Mouse (Mus musculus) kidney, adult 9 months (tissue): Measurements from ENCODE around the gene Rab19.
"Not testable (repeated sequence)": the region's sequence is repeated elsewhere in the genome, so short reads cannot be mapped to it uniquely, and the experiment has no call there.

Experiments used
- DNase-seq: peaks from one replicate; pipeline ENCODE4 v3.0.0; 2022

Gene Rab19

DNA sequence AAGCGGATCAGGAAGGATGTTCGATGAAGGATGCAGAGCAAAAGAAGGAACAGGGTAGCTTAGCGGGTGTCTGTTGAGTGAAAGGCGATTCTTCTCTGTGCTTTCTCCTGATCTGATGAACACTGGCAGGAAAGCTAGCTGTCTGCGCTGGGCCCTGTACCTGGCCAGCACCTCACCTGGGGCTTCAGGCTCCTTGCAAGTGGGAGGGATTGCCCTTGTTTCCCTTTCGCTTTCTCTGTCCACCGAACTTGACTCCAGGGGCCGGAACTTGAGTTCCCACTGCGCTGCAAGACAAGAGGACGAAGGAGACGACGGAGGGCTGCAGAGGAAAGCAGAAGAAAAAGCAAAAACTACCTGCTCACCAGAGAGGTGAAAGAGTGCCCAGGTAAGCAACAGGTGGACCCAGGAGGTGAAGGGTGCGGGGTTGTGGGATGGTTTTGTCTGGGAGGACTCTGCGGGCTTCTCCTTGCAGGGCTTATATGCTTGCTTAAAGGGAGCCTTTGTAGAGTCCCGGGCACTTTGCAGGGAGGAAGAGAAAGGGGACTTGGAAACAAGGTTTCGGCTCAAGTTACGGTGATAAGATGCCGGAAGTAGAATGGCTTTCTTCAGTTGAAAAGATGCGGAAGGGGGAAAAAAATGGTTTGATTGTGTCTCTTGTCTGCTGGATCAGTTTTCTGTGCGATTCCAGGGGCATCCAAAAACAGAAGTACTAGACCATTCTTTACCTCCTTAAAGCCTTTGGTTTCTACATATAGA lies at the start of gene Rab19:
Gene Rab19, plus strand, starts transcription at position 51 of the 756 bp plus-strand sequence.
- peak; percentile 61 for DNase-seq

DNA sequence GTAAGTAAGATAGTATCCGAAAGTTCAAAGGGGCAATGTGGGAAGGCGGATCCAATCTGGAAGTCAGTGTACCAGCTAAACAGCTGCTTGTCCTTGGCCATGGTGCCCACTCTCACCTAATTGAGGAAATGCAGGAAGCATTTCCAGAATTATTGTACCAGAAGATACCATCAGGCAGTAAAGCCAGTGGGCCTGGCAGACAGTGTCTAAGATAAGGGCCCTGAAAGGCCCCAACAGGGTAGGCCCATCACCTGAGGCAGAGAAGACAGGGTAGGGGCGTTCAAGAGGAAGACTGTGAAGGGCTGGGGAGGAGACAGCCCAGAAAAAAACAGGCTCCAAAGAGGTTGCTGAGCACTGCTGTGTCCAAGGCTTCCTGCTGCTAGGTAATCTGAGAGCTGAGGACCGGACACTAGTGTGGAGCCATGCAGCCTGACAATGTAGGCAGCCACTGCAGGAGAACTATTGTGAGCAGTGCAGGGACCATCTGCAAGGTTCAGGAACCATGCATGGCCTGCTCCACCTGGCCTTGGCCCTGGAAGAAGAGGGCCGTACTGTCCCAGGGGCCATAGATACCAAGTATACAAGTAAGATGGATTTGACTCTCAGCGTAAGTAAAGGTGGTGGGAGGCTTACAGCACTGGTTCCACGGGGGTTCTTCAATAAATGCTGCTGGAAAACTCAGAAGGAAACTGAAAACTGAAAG lies 48.8 kb upstream of the Rab19 start:
- DNase-seq, result no peak

DNA sequence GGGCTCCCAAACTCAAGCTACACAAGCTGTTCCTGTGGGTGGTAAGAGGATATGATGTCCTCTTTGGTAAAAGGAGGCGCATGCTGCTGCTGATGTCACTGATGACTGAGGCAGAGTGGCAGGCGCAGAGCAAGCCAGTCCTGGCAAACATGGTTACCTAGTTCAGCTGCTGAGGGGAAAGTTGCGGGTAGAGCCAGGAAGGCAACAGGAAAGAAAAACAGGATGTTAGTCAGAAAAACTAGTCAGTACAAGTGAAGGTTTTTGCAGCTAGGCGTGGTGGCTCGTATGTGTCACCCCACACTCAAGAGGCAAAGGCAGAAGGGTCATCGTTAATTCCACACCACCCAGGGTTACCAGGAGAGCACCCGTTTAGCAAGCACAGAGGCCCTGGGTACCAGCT lies 46.8 kb upstream of the Rab19 start:
- DNase-seq, result no peak

DNA sequence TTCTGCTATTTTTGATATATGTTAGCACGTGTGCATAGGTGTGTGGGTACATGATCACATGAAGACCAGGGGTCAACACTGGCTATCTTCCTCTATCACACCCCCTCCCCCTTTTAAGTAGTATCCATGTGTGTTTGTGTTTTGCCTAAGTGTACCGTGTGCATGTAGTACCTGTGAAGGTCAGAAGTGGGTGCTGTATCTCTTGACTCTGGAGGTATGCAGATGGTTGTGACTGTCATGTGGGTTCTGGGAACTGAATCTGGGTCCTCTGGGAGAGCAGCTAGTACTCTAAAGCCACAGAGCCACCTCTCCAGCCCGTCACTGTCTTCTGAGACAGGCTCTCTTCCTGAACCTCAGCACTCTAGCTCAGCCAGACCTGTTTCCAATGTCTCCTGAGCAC lies 46.1 kb upstream of the Rab19 start:
- DNase-seq, result no peak

DNA sequence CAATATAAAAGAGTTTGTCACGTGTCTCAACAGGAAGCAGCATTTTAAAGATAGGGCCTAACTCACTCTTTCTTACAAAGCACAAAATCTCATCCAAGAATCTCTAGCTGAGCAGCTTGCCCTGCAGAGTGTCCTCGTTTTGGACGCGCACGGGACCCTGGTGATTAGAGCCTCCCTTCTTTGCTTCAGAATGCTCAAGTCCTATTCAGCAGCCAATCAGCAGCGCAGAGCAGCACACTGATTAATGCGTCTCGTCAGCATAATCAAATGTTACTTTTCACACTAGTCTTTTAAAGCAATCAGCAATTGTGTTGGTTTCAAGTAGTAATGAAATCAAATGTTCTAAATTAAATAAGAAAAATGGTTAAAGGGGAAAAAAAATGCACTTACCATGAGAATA lies 42.6 kb upstream of the Rab19 start:
- DNase-seq, result no peak

DNA sequence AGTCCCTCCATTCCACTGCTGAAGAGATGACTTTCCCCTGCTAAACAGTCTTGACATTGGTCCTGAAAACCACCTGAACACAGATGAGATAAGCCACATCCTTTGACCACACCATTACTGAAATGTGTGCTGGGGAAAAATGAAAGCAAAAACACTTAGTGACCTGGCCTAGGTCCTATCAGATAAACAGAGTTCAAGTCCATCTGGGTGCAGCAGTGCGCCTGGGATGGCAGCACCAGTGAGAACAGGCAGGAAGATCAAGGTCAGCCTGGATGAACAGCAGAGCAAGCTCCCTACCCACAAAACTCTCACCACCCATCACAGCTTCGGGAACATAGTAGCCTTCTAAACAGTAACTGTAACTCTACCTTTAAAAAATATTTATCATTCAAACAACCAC lies 39.2 kb upstream of the Rab19 start:
- DNase-seq, result peak; percentile 46

DNA sequence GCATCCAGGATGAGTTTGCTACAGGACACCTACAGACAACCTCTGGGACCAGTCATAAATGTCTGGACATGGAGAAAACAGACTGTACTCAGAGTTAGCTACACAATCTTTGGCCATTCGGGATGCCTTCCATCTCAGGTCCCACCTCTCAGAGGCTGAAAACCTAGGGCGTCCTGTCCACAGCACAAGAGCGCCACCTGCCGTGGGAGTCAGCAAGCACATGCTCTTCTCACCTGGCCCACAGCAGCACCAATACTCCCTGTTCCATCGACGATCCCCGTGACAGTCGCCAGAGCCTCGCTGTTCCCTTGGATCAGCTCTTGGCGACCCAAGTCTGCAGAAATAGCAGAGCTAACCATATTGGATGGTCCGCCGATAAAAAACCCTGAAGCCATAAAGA lies 37.0 kb upstream of the Rab19 start:
- peak; percentile 80 for DNase-seq

DNA sequence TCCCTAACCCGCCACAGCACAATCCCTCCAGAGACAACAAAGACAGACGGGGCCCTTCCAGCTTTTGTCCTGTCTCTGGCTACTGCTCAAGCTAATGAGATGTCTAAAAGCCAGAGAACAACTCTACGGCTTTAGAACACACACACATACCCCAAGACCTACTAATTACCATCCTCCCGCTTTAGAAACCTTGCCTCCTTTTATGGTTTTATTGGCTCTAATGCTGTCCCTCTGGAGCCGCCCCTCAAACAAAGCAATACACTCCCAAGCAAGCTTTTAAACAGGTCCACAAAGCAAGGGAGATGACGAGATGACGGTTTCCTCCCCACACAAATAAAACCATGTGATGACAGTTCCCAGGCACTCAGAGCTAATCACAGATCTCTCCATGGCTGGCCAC lies 35.5 kb upstream of the Rab19 start:
- no peak for DNase-seq

DNA sequence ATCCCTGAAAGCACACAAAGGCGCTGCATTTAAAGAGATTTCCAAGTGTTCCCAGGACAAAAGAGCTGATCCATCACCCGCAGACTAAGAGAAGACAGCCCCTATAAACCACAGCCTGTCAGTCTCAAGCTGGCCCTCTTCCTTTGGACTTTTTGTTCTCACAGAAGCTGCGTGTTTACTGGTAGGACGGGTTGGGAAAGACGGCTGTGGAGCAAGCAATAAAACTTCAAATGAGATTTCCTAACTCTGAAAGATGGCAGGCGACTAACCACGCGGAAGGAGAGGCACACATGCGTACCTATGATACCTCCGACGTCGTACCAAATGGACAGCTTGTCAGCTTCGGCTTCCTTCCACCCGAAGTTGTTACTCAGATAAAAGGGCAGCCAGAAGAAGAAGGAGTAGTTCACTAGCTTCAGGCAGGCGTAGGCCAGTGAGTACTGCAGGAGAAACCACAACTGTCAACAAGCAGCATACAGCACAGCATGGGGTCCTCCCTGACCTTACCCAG lies 33.9 kb upstream of the Rab19 start:
- no peak for DNase-seq

DNA sequence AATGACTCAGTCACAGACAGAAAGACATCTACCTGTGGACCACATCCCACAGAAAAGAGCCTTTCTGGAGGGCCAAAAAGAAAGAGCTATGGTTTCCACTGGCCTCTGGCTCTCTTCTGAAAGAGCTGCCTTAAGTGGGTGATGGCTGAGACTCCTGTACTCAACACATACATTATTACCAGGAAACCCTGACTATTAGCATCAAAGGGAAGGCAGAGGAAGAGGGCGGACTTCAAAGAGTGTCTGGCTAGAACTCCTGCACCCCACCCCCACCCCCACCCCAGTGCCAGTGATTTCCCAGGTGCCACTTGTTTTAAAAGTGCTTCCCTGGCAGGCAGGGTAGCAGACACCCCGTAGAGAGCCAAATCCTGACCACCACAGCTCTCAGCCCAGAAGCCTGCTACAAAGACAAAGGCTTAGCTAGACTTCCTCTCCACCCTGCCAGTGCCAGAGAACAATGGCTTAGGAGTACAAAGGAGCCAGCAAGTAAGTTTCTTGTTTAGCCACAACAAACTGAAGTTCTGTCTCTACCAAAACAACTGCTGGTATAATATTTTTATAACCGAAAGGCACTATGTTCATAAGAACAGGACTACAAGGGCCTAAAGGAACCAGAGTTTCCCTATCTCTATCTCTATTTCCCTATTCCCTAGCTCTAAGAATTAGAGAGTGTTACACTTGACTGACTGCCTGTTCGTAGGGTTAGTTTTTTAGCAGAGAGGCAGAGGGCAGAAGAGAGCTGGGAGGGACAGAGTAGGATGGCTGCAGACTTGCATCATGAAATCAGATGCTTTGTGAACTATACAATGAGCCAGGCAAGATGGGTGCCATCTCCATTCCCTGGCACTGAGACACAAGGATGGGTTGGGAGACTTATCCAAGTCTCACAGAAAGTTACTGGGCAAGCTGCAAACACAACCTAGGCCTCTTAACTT lies 32.8 kb upstream of the Rab19 start:
- DNase-seq, result no peak

DNA sequence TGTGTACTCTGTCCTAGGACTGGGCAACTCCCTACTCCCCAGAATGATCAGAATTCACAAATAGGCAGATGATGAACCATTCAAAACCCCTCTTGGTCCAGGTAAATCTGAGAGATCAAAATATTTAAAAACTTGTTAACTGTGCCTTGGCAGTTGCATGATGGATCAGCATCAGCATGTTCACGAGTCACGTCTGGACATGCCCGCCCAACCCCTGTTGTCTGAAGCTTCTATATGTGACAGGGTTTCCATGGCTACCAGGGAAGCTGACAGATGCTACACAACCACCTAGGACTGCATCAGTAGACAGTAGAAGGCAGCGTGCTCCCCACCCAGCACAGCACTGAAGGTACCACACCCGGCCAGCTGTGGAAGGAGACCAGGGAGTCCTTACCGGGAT lies 32.0 kb upstream of the Rab19 start:
- DNase-seq, result no peak

DNA sequence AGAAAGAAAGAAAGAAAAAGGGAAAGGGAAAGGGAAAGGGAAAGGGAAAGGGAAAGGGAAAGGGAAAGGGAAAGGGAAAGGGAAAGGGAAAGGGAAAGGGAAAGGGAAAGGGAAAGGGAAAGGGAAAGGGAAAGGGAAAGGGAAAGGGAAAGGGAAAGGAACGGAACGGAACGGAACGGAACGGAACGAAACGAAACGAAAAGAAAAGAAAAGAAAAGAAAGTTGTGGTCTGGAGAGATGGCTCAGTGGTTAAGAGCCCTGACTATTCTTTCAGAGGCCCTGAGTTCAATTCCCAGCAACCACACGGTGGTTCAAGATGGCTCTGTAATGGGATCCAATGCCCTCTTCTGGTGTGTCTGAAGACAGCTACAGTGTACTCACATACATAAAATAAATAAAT lies 21.8 kb upstream of the Rab19 start:
- not testable (repeated sequence) for DNase-seq

DNA sequence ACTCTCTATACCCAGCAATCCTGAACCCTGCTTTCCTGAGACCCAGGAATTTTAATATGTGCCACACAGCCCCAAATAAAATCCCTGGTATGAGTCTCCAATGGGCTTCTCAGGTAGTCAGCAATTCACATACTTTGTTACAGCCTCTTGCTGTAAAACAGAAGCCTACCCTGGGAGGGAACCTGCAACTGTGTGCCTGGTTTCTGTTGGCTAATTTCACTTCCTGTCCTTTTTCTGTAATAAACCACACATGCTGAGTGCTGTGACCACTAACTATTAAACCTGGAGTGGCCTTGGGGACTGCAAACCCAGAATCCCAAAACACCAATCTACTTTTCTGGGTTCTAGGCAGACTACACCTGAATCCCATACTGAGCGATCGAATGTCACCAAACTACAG lies 18.3 kb upstream of the Rab19 start:
- DNase-seq, result no peak

DNA sequence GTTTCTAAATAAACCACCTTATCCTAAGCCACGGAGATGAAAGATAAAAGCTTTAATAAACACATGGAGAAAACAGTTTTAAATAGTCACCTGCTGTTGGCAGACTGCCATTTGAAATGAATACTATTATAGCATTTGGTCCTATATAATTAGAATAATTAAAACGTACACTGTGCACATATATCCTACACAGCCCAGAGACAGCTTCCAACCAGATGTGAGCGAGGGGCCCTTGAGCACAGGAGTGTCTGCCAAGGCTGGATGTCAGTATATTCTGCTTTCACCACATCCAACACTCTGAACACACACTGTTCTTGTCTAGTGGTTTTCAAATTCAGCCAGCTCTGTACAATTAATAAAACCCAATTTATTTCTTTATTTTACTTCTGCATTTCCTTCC lies 11.3 kb upstream of the Rab19 start:
- no peak for DNase-seq

DNA sequence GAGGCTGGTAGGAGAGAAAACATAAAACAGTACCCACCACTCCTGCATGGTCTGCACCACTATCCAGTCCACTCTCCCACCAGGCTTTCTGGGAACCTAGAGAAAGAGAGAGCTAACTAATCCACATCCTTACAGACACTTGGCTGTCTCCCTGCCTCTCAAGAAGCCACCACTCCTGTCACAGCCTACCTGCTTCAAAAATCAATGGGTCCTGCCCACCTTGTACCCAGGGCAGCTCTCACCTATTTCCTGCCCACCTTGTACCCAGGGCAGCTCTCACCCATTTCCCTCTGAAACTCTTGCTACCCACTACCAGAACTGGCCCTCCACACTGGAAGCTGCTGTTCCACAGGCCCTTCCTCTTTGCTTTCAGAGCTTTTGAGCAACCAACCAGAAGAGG lies 8.9 kb upstream of the Rab19 start:
- DNase-seq, result no peak

DNA sequence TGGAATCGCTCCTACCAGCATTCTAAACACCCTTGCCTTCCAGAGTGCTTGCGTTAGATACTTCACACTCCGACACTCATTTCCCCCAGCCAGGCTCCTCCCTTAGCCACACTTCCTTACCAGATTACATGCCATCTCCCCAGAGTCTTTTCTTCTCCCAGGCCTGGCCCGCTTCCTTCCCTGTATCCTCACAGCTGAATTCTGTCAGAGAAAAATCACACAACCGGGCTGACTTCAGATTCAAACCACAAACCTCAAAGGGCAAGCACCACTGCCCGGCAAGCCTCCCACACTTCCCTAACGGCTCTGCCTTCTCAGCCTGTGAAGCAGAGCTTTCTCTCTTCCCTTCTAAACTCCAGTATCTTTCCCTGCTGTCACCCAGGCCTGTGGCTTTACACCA lies 8.2 kb upstream of the Rab19 start:
- peak; percentile 48 for DNase-seq

DNA sequence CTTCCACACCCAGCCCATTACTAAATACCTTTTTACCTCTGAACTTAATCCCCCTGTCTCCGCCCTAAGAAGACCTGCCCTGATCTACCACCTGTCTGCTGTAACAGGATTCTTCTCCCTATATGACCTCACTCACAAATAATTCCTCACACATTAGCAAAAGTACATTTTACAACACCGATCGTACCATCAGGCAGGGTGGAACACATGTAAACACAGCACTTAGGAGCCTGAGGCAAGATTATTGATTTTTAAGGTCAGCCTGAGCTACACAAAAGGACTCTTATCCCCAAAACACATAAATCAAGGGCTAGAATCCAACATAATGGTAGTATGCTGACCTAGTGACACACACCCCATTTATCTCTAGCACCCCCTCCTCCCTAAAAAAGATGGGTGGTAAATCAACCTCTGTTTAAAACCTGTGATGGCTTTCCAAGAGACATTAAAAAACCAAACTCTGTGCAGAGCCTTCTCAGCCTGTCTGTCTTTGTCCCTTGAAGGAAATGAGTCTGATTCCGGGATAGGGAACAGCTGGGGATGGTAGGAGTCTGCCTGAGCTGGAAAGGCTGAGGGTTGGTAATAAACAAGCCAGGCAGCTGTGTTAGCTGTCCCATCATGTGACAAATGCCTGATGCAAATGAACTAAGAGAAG lies 7.5 kb upstream of the Rab19 start:
- DNase-seq, result no peak

DNA sequence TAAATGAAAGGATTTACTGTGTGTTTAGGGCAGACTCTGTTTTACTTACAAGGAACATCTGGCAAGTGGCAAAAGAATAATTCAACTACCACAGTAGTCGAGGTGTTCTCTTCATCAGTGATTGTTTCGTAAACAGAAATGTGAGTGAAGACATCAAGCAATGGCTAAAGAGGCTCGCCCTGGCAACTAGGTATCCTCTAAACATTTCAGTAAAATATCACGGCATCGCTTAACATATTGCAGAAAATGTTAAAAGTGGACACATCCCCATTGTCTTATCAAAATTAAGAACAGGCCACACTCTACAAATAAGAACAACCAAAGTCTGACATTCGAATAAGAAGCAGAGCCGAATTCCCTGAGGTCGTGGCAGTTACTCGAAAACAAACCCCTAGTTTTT lies 4.2 kb upstream of the Rab19 start:
- no peak for DNase-seq

DNA sequence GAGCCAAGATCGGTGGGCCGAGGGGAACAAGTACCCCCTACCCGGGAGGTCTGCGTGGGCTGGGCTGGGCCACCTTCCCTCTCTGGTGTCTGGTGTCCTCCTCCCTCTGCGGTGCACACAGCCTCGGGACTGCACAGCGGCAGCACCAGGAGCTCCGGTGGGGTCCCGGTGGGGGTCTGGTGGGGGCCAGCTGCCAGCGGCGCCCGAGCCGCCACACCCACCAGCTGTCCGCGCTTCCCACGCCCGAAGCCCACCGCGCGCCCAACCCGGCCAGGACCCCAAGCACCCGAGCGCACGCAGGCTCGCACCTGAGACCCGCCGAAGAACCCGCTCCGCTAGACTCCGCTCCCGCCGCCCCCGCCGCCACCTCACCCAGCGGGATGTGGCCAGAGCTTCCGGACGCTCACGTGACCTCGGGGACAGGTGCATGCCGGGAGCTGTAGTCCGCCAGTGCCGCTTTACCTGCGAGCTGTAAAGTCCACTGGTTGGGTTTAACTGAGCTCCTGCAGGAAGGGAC lies 3.6 kb upstream of the Rab19 start, which contains the start of gene Slc37a3:
Gene Slc37a3, minus strand, starts transcription at position 365 of the 517 bp plus-strand sequence.
- DNase-seq, result peak; percentile 90

DNA sequence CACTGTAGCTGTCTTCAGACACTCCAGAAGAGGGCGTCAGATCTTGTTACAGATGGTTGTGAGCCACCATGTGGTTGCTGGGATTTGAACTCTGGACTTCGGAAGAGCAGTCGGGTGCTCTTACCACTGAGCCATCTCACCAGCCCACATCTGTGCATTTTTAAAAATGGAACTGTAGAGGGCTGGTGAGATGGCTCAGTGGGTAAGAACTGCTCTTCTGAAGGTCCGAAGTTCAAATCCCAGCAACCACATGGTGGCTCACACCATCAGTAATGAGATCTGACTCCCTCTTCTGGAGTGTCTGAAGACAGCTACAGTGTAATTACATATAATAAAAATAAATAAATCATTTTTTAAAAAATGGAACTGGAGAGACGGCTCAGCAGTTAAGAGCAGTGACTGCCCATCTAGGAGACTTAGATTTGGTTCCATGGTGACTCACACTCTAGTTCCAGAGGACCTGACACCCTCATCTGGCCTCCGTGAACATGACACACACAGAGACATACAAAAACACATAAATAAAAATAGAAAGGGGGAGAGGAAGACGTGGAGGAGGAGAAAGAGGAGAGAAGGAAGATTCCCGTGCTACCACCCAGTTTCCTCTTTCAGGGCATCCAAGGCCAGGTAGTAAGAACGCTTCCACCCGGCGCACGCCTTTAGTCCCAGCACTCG lies 2.7 kb upstream of the Rab19 start:
- DNase-seq, result not testable (repeated sequence)

DNA sequence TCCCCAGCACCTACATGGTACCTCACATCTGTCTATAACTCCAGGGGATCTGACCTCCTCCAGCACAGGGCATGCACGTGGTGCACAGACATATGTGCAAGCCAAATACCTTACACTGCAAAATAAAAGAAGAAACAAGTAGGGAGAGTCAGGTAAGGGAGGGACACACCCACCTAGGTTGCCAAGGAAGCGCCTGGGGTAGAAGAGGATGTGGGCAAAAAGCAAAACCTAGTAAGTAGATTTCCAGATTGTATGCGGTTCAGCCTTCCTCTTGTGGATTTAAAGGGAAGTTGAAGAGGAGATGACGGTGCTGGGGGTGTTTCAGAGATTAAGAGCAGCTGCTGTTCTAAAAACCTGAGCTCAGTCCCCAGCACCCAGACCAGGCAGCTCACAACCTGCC lies 1.8 kb upstream of the Rab19 start:
- DNase-seq, result no peak

DNA sequence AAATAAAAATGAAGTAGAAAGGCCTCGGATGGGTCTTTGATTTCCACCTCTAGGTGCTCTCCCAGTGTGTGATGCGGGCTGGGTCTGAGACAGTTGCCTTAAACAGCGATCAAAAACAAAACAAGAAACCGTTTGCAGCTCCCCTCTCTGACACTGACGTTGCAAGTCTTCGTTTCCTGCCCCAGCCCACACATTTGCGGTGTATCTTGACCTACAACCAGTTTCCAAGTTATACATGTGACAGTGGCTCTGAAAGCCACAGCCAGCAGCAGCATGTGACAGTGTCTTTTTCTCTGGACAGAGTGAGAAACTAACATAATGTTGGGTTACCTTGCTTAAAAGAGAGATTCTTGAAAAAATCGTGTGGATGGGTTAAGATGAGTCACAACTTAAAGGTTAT lies 1.2 kb upstream of the Rab19 start:
- no peak for DNase-seq
